Mouse (Mus musculus): ENCODE data around the gene Nme8. TPM values are rescaled to one million over a fixed set of nuclear protein-coding genes. Genes with fewer than 3 reads are reported as not detected.

The Nme8 gene
- polyA plus RNA-seq (2017; shearing (Covaris generic)): not detected

DNA sequence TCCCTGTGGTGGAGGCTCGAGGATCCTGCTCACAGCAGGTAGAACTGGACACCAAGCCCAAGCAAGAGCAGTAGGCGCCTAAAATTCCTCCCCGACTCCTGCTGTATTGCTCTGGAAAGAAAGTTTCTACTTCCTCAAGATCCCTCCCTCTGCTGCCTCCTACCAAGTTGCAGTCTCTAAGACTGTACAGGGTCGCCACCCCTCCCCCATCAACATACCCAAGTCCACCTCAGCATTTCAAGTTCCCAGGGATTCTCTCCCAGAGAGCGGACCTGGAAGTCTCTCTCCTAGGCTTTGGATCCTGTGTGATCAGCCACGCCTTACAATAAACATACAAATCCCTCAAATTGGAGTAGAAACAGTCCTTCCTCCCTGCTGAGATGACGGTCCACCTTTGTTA is at the start of gene Nme8:
TSS of gene Nme8 (minus strand) at position 5 of the 400 bp plus-strand sequence.
- ATAC-seq: no peak

DNA sequence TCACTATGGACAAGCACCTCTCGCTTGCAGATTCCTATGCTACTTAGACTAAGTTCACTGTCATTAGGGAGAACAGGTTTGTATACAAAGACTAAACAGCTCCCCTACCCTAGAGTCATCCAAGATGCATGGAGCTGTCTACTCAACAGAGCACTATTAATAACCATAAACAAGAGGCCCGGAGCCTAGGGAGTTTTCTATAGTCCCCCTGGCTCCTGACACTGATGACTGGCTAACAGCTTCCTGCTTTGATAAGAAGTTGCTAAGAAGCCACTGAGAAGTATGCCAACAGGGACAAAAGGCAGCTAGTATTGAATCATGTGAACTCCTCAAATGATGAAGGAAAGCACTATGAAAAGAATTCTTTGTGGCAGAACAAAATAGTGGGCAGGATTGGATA is 48.1 kb upstream of the Nme8 start:
- no peak for ATAC-seq

DNA sequence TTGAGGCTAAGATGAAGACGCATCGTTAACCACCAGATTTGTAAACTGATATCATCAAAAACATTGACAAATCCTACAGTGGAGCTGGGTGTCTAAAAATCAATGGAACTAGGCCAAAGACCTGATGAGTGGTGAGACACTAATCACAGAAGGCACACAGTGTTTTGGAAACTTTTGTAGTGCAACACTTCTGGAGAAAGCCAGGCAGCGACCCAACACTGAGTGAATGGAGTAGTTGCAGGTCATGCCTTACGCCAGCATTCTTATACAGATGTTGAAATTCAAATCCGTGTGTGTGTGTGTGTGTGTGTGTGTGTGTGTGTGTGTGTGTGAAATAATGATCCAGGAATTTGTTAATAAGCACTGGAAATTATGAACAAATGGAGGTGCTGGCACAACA is 46.9 kb upstream of the Nme8 start:
- ATAC-seq: no peak

DNA sequence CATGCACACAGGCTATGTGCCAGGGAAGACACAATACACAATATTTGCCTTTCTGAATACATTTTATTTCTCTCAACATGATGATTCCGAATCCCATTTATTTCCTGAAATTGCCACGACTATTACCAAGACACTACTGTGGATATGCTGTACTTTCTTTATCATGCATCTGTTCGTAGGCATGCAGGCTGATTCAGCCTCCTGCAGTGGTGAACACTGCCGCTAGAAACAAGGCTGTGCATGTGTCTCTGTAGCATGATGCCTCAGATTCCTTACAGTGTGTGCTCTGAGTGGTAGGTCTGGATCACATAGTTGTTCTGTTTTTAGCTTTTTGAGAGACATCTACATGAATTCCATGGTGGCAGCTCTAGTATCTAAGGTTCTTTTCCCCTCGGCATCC is 37.0 kb upstream of the Nme8 start:
- no peak for ATAC-seq

DNA sequence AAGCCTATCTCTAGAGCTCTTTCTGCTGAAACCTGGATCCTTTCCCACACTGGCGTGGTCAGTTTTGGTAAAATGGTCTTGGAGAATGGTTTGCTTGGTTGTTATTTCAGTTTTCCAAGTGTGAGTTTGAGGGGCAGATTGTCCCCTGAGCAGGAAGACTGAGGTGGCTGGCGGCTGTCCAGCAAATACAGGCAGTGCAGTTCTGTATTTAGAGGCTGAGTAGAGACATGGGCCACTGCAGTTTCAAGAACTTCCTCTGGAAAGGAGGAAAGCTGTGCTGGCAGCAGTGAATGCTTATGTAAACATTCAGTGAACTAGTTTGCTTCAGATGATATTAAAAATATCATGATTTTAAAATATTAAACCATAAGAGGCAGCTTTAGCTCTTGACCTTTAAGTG is 33.2 kb upstream of the Nme8 start:
- no peak for ATAC-seq

DNA sequence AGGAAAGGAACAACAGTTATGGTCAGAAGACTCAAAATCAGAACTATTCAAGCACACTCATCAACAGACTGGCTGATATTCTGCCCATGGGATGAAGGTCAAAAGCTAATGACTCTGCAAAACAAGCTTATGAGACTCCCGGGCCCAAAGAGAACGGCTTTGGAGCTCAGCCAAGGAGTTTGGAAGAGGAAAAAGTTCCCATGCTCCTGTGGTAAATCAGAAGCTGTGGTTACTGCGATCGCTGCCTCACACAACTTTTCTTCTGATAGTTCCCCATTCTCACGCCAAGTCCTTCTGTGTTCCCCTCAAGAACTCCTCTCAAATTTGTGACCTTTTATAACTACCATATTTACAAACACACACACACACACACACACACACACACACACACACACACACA is 21.4 kb upstream of the Nme8 start:
- no peak for ATAC-seq

DNA sequence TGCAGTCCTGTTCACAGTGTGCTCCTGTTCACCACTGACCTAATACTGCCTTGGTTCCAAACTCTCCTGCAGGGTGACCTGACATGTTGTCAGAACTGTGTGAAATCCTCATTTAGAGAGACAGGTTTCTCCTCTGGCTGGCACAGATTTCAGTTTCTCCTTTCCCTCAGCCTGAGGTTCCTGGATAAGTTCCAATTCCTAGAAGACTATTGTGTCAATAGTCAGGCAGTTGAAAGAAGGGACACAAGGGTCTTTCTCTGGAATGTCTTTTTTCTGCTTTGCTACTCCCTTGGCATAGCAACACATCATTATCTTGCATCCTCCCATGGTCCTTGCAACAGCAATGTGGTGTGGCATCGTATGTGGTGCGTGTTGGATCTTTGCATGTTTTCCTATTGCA is 19.6 kb upstream of the Nme8 start:
- no peak for ATAC-seq

DNA sequence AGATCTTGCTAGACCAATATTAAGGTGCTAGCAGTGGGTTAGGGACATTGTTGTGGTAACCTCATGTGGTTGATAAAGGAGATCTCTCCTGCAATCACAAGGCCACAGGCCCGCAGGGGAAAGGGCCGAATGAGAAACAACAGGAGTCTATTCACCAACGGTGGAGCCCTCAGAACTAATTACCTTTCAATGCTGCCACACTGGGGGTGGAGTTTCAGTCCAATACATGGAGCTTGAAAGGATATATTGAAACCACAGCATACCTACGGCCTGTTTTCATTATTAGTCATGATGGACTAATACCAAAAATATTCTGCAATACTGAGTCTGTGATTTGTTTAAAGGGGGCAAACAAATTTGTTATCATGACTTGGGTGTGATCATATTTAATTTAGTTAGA is 6.2 kb upstream of the Nme8 start:
- no peak for ATAC-seq

DNA sequence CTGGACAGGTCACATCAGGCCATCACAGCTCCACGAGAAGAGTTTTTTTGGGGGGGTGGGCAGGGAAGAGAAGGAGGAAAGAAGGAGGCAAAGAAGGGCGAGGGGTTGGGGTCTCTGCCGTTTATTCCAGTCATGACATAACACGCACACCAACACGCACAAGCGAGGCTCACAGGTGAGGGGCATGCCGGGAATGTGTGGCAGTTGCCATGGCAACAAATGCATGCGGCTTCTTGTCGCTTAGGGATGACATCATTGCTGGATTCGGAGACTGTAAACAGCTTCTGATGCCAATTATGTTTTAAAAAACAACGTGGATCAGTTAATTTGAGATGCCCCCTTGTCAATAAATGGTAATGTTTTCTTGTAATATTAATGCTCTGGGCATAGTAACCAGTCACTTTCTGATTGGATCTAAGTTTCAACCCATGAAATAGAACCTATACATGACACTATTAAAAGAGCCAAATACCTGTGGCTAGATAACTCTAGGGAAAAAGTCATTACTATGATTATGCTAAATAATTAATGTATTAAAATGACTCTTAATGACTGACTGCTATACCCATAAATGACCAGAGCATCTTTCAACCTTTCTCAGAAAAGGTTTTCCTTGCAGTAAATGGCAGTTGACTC is 4.0 kb upstream of the Nme8 start:
- no peak for ATAC-seq

DNA sequence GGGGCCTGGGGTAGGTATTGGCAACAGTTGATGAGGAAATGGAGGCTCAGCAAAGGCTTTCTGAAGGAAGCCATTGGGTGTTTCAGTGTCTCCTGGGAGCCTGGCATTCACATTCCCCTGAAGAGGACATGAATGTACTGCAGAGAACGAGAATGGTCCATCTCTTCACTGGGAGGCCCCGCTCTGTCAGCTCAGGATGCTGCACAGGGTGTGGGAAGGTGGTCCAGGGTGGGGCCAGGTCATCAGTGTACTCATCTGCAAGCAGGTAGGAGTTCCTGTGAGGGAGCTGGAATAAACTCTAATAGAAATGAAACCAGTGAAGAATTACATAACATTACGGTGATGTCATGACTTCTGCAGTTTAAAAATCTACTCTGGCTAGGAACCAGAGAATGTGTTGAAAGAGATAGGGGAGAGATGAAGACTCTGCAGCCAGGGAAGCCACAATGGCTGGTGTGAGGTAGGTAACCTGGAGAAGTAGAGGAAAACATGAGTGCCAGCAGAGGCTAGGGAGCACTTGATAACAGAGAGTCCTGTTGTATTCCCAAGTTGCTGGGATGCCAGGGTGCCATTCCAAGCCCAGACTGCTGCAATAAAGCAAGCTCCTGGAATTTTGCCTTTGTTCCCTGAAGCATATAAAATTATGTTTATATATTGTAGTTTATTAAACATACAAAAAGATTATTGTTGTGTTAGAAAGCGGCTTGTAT is 3.3 kb upstream of the Nme8 start:
- ATAC-seq: no peak

DNA sequence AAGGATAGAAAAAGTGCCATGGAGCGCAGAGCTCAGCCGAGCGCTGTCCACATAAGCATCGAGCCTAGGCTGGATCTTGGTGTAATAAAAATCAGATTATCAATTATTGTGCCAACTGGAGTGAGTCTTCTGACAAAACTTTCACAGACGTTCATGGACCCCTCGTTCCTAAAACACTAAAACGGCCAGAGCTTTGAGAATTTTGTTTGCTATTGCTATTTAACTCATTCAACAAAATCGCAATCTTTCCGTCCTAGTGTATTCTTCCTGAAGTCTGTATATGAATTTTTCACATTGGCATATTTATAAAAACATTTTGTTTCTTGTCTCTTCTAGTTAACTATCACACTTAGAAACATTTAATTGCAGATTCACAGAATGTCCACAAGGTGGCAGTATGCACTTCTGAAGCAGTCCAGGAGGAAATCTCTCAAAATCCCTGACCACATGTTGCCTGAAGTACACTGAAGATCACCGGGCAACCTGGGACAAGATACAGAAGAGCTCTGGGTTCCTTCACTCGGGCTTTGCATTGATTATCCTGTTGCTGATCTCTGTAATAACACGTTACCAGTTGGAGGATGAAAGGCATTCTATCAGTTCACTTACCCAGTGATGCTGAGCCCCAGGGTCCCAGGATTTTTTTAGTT is 1.1 kb upstream of the Nme8 start:
- ATAC-seq: no peak

DNA sequence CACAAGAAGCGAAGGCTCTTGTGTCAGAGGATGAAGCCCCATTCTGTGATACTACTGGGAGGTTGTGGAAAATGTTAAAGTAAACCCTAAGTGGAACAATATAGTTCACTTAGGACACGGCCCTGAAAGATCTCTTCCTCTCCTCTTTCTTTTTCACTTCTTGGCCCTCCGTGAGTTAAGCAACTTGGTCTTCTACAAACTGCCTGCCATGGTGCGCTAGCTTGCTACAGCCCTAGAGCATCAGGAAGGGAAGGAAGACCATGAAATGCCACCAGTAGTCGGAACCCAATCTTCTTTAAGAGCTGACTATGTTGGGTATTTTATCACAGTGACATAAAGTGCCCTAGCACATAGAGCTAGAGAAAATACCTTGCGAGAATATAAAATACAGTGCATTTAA is 7.2 kb downstream of the Nme8 start:
- no peak for ATAC-seq

DNA sequence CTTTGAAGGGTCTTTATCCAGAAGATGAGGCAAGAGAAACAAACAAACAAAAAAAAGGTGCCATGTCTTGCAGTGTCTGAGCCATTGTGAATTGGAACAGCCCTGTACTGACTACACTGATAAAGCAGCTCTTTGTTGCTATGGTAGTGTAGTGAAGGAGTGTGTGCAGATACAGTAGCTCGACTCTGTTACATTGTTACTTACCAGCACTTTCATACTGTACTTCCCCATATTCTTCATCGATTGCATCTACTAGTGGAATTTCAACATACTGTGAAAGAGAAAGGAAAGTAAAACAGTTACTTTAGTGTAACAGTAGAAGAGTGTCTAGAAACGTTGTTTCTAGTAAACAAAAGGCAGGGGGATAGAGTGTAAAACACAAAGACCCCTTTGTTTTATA is 7.6 kb downstream of the Nme8 start:
- no peak for ATAC-seq

DNA sequence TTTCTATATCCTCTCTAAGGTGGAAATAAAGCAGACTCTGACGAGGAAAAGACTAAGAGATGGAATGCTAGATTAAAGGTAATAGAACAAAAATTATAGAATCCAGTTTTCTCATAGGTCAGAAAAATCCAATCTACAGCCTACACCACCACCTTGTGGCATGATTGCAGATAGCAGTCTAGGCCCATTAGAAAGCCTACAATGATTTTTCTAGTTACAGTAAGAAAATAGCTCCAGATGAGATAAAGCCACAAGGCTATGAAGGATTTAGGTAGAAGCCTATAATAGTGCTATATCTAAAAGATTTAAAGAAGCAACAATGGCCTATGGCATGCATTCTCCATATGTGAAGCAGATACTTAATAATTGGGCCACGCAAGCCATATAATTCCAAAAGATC is 13.6 kb downstream of the Nme8 start:
- no peak for ATAC-seq

DNA sequence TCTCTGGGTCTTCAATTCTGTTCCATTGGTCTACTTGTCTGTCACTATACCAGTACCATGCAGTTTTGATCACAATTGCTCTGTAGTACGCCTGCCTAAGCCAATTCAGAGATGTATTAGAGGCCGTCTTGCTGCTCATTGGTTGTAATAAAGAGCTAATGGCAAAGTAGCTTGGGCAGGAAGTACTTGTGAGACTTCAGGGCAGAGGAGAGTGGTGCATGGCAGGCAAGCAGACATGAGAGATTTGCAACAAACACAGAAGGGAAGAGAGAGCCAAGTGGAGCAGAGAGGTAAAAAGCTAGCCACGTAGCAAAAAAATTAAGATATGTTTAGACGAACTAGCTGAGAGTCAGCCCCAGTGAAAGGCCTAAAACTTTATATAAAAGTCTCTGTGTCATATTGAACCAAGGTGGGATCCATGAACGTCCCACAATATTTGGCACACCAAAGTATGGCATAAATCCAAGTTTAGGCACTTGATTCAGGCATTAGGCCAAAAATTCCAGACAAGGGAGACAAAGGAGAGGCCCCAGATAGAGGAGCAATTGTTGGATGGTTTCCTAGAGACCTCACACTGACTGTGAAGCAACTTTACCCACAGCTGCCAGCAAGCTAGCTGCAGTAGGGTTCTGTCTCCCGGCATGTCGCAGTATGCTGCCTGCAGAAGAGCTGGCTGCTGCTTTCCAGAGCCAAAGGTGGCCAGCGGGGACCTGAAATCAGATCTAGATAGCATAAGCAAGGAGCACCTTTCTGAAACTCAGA is 14.5 kb downstream of the Nme8 start:
- no peak for ATAC-seq

DNA sequence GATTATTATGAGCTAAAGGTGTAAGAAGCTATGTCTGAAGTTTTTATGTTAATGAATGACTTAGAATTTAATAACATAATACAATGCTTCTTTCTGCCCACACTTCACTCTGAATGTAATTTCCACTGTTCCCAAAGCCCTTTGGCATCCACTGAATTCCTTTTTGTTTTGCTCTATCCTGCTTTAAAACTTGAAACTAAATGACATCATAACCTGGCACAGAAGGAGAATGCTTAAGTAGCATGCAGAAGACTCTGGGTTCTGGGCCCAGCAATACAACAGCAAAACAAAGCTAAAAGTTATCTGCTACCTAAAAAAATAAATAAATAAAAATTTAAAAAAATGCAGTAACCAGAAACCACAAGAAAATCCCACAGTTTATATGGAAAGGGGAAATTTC is 23.0 kb downstream of the Nme8 start:
- ATAC-seq: no peak

DNA sequence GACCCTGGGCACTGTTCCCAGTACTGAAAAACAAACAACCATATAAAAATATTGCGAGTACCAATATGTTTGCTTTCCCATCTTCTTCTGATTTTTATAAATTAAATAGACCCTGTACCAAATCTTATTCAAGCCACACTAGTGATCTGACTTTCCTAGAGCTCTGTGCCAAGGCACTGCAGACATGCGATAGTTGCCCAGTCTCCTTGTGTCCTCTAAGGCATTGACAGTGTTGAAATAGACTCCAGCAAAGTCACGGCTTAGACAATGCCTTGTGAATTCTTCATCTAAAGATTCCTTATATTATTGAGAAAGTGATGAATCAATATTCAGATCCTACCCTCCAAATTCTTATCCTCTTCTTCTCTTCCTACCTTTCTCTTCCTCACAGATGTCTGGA is 23.6 kb downstream of the Nme8 start:
- no peak for ATAC-seq

DNA sequence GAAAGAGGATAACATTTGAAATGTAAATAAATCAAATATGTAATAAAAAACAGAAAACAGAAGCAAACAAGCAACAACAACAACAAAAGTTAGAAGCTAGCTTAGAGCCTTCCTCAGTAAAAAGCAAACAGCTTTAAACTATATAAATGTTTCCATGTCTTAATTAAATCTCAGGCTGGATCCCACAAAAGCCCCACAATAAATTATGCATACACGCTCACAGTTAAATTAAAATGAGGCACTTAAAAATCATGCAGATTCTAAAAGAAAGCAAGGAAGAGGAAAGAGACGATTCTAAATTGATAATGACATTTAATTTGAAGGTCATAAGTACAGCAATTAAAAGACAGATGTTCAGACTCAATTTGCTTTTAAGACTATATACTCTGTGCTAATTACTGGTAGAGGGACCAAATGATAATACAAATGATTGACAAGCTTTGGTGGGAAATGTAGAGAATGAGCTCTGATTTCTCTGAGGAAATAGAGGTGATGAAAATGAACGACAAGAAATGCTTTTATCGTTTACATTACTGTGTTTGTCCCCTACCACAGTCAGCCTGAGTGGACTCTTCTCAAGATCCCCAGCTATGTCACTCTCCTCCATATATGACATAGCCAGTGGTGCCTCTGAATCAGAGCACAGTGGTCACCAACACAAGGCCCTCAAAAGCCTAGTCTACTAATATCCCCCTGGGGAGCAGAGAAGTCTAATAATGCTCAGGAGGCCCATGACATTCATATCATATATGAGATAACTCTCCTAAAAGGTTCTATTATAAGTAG is 29.0 kb downstream of the Nme8 start:
- ATAC-seq: no peak

DNA sequence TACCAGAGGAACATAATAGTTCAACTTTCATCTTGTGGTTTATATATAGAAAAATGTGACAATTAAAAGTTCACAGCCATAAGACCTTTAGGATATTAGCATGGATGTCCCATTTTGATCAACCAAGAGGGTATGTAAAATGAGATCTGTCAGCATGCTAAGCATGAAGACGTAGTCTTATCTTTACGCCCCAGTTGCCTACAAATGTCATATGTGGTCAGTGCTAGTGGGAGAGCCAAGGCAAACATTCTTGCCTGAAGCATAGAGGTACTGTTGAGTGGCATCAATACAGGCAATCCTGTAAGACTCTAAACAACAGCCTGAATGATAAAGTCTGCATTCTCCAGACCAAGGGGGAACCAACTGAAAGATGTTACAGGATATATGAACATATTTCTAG is 45.2 kb downstream of the Nme8 start:
- no peak for ATAC-seq

DNA sequence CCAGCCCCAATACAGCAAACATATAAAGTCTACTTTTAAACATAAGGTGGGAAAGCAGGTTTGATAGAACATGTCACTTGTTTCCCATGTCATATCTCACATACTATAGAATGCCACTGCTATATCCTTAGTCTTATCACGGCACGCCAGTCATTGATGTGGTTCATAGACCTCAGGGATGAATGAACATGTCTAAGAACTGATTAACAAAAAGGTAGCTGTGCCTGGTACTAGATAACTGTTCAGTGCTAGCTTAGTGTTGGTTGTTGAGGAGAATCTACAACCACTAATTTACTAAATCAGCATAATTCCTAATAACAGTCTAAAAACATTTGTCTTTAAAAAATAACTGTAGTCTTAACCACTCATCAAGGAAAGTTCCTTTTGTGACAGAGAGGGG is 47.8 kb downstream of the Nme8 start:
- ATAC-seq: no peak

DNA sequence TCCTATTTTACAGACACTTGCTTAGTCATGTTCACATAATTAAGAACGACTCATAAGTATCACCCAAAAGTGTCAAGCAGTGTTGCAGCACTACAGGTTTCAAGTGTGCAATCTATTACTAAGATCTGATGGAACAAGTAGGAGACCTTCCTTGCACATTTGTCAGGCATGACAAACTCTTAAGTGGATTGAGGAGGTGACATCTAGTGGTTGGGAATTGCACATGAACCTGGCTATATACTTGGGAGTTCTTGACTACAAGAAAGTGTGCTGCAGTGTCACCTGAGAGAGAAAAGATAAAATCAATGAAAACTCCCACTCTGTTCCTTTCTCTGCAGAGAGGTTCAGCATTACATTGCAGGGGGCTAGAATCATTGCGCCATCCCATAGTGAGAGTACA is 53.4 kb downstream of the Nme8 start:
- ATAC-seq: no peak

DNA sequence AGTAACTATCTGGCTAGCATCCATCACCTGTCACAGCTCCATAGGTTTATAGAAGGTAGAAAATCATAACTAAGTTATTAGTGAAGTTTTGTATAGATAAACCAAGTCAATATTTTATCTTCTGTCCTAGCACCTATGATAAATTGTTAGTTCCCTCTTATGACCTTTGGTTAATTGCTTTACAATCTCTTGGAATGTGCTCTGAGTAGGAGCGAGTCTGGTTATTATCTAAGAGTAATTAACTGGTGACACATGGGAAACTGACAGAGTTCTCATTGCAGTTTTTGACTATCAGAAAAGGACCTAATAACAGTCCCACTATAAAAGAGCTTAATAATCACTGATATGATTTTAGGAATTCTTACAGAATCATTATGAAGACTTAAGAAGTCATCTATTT is 54.1 kb downstream of the Nme8 start:
- no peak for ATAC-seq

All from inflammation-experienced regulatory T-cells, adult 6 months (primary cell).